Mouse (Mus musculus): ENCODE measurements at regions not wholly inside any gene's neighbourhood (a gene's known extent, or its start where the extent isn't known, plus 50 kb on each side); places are given as distances from the start of the nearest gene placed in this dataset.

DNA sequence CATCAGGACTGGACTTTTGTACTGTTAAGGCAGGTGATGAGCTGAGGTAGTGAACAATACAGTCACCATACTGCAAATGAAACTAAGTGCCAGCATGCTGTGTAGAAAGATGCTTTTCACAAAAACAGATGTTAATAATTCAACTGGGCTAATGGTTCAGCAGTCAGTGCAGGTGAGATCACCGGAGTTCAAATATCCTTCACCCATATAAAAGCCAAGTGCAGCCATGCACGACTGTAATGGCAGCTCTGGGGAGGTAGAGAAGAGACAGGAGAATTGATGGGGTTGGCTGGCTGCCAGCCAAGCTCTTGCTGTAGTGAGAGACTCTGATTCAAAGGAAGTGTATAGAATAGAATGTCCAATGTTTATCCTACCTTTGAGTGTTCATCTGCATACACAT lies 214.3 kb upstream of the Fam241a start:
- no peaks in the 10 kb centered on the region for H3K36me3 ChIP-seq (ENCODE audit: control insufficient read depth, insufficient read depth, low read length)
- no peak overlapping the region for H3K4me3 ChIP-seq (ENCODE audit: extremely low read depth, insufficient read depth, insufficient read length)
- TF ChIP-seq POLR2A (IDR thresholded peaks at IDR 0.05; ENCODE audit: low read depth, low read length) (no peak), CTCF (IDR thresholded peaks at IDR 0.05; ENCODE audit: extremely low read depth, insufficient read depth, insufficient read length, insufficient replicate concordance) (no peak)
- WGBS, result 67% methylated on average over 2 of the region's 2 CpGs
- DNase-seq (ENCODE audit: low read depth in 1 of 2, low spot score in 2 of 2), result no peak
- no peak overlapping the region for H3K27ac ChIP-seq (ENCODE audit: insufficient read depth, low read length)
- no peaks in the 10 kb centered on the region for H3K27me3 ChIP-seq (ENCODE audit: control insufficient read depth, insufficient read depth, low read length)
- H3K4me1 ChIP-seq (ENCODE audit: control insufficient read depth, insufficient read depth, insufficient read length), result no peaks in the 10 kb centered on the region

DNA sequence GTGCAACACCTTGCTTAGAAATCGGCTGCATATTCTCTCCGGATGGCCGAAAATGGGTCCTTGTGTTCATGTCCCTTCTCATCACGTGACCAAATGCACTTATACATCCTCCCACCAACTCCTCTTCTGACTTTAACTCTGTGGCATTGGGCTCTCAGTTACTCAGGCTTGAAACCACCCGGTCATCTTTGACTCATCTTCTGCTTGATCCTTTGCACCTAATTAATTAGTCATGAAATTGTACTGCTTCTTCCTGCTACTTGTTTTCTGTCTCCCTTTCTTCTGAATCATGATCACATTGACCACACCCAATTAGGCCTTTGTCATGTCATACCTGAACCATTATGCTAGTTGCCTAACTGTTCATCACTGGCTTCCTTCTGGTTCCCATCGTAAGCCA lies 208.4 kb upstream of the Fam241a start:
- Histone ChIP-seq H3K27ac (ENCODE audit: insufficient read depth, low read length) (no peak overlapping the region), H3K27me3 (ENCODE audit: control insufficient read depth, insufficient read depth, low read length) (no peaks in the 10 kb centered on the region)
- TF ChIP-seq POLR2A (IDR thresholded peaks at IDR 0.05; ENCODE audit: low read depth, low read length) (no peak), CTCF (IDR thresholded peaks at IDR 0.05; ENCODE audit: extremely low read depth, insufficient read depth, insufficient read length, insufficient replicate concordance) (no peak)

DNA sequence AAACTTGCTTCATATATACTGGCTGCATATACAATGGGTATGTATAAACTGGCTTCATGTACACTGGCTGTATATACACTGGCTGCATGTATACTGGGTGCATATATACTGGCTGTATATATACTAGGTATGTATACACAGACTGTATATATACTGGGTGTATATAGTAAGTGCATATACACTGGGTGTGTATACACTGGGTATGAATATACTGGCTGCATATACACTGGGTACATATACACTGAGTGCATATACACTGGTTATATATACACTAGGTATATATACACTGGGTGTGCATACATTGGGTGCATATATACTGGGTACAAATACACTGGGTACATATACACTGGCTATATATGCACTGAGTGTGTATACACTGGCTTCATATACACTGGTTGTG lies 196.9 kb upstream of the Fam241a start:
- no peak for DNase-seq (ENCODE audit: low read depth in 1 of 2, low spot score in 2 of 2)
- TF ChIP-seq POLR2A (IDR thresholded peaks at IDR 0.05; ENCODE audit: low read depth, low read length), result no peak
- no peak for TF ChIP-seq CTCF (IDR thresholded peaks at IDR 0.05; ENCODE audit: extremely low read depth, insufficient read depth, insufficient read length, insufficient replicate concordance)
- no peaks in the 10 kb centered on the region for H3K4me1 ChIP-seq (ENCODE audit: control insufficient read depth, insufficient read depth, insufficient read length)

More for the DNA sequence above, 208.4 kb upstream of the Fam241a start:
- H3K4me3 ChIP-seq (ENCODE audit: extremely low read depth, insufficient read depth, insufficient read length), result no peak overlapping the region
- DNase-seq (ENCODE audit: low read depth in 1 of 2, low spot score in 2 of 2), result no peak
- H3K36me3 ChIP-seq (ENCODE audit: control insufficient read depth, insufficient read depth, low read length), result no peaks in the 10 kb centered on the region
- 87% methylated on average over 6 of the region's 6 CpGs for WGBS
- no peaks in the 10 kb centered on the region for H3K4me1 ChIP-seq (ENCODE audit: control insufficient read depth, insufficient read depth, insufficient read length)

DNA sequence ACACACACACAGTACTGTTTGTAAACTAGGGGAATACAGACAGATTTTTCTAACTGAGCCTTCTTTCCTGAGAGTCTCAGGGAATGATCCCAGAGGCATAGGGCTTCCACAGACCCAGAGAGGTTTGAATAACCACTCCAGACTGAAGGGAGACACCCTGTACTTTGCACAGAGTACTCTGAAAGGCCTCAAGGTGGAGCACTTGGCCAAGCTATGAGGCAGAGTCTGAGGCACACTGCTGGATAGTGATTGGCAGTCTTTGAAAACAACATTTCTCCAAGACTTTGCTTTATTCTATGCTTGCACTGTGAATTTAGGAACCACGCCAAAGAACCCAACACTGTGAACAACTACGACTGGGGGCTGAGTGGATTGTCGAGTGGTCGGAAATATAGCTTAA lies 192.1 kb upstream of the Fam241a start:
- H3K27ac ChIP-seq (ENCODE audit: insufficient read depth, low read length), result no peak overlapping the region
- no peaks in the 10 kb centered on the region for H3K36me3 ChIP-seq (ENCODE audit: control insufficient read depth, insufficient read depth, low read length)
- no peaks in the 10 kb centered on the region for H3K27me3 ChIP-seq (ENCODE audit: control insufficient read depth, insufficient read depth, low read length)
- TF ChIP-seq CTCF (IDR thresholded peaks at IDR 0.05; ENCODE audit: extremely low read depth, insufficient read depth, insufficient read length, insufficient replicate concordance) (0 out of 2 replicates have a peak, but pooled peaks have one; percentile 8), POLR2A (IDR thresholded peaks at IDR 0.05; ENCODE audit: low read depth, low read length) (no peak)
- 27% methylated on average over 4 of the region's 4 CpGs for WGBS
- no peaks in the 10 kb centered on the region for H3K4me1 ChIP-seq (ENCODE audit: control insufficient read depth, insufficient read depth, insufficient read length)
- H3K4me3 ChIP-seq (ENCODE audit: extremely low read depth, insufficient read depth, insufficient read length), result no peak overlapping the region
- no peak for DNase-seq (ENCODE audit: low read depth in 1 of 2, low spot score in 2 of 2)

More for the DNA sequence above, 196.9 kb upstream of the Fam241a start:
- Histone ChIP-seq H3K4me3 (ENCODE audit: extremely low read depth, insufficient read depth, insufficient read length) (no peak overlapping the region), H3K36me3 (ENCODE audit: control insufficient read depth, insufficient read depth, low read length) (no peaks in the 10 kb centered on the region), H3K27ac (ENCODE audit: insufficient read depth, low read length) (no peak overlapping the region), H3K27me3 (ENCODE audit: control insufficient read depth, insufficient read depth, low read length) (no peaks in the 10 kb centered on the region)

DNA sequence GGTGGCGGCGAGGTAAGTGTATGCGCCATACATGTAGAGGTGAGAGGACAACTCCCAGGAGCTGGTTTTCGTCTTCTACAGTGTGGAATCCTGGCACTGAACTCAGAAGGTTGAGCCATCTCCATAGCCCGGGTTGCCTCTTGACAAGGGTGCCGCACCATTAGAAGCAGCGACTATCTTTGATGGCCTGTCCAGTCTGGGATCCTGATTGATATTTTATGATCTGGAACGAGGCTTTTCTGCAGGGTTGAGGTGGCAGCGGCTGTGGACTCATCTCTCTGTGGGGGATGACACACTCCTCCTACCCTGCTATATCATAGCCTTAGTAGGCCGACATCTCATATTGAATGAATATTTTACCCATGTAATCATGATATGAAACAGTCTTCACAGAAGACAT lies 191.0 kb upstream of the Fam241a start:
- Histone ChIP-seq H3K27me3 (ENCODE audit: control insufficient read depth, insufficient read depth, low read length) (no peaks in the 10 kb centered on the region), H3K4me3 (ENCODE audit: extremely low read depth, insufficient read depth, insufficient read length) (no peak overlapping the region), H3K36me3 (ENCODE audit: control insufficient read depth, insufficient read depth, low read length) (no peaks in the 10 kb centered on the region), H3K27ac (ENCODE audit: insufficient read depth, low read length) (no peak overlapping the region), H3K4me1 (ENCODE audit: control insufficient read depth, insufficient read depth, insufficient read length) (no peaks in the 10 kb centered on the region)
- no peak for TF ChIP-seq POLR2A (IDR thresholded peaks at IDR 0.05; ENCODE audit: low read depth, low read length)
- TF ChIP-seq CTCF (IDR thresholded peaks at IDR 0.05; ENCODE audit: extremely low read depth, insufficient read depth, insufficient read length, insufficient replicate concordance), result no peak
- no peak for DNase-seq (ENCODE audit: low read depth in 1 of 2, low spot score in 2 of 2)
- WGBS, result 86% methylated on average over 10 of the region's 10 CpGs

DNA sequence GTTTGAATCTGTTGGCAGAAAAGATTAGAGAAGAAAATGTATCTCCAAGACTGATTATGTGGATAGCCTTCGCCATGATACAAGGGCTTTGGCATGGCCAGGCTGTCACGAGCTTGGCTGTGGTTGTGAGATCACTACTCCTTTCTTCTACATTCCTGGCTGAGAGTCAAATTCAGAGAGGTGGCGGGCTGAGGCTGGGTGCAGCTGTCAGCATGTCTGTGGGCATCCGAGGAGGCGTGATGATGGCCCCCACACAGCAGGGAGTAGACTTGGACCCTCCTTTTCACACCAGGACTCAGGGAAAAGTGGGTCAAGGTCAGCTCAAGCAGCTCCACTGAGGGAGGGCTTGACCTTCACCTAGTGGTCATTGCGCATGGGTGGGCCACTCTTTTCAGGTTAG lies 186.3 kb upstream of the Fam241a start:
- no peak for DNase-seq (ENCODE audit: low read depth in 1 of 2, low spot score in 2 of 2)
- 78% methylated on average over 6 of the region's 6 CpGs for WGBS

DNA sequence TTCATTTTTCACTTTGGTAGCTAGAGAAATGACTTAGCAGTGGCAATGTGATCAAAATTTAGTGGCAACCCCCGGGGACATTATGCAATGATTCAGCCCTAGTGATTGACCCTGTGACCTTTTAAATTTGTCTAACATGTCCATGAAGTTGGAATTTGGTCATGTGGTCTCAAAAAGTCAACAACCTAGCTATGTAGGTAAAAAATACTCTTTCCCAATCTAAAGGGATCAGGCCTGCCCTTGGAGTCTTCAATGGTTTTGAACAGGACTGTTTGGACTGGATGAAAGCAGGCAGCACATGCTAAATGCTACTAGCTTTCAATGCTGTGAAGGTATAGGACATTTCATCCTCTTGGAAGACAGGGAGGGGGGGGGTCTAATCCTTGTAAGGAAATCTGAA lies 185.3 kb upstream of the Fam241a start:
- DNase-seq (ENCODE audit: low read depth in 1 of 2, low spot score in 2 of 2), result no peak
- TF ChIP-seq POLR2A (IDR thresholded peaks at IDR 0.05; ENCODE audit: low read depth, low read length), result no peak
- no peak for TF ChIP-seq CTCF (IDR thresholded peaks at IDR 0.05; ENCODE audit: extremely low read depth, insufficient read depth, insufficient read length, insufficient replicate concordance)
- Histone ChIP-seq H3K27ac (ENCODE audit: insufficient read depth, low read length) (no peak overlapping the region), H3K4me3 (ENCODE audit: extremely low read depth, insufficient read depth, insufficient read length) (no peak overlapping the region), H3K27me3 (ENCODE audit: control insufficient read depth, insufficient read depth, low read length) (no peaks in the 10 kb centered on the region), H3K4me1 (ENCODE audit: control insufficient read depth, insufficient read depth, insufficient read length) (no peaks in the 10 kb centered on the region), H3K36me3 (ENCODE audit: control insufficient read depth, insufficient read depth, low read length) (no peaks in the 10 kb centered on the region)
- WGBS, result 76% methylated on average over 1 of the region's 1 CpGs

More for the DNA sequence above, 186.3 kb upstream of the Fam241a start:
- Histone ChIP-seq H3K36me3 (ENCODE audit: control insufficient read depth, insufficient read depth, low read length) (no peaks in the 10 kb centered on the region), H3K4me3 (ENCODE audit: extremely low read depth, insufficient read depth, insufficient read length) (no peak overlapping the region), H3K27ac (ENCODE audit: insufficient read depth, low read length) (no peak overlapping the region), H3K4me1 (ENCODE audit: control insufficient read depth, insufficient read depth, insufficient read length) (no peaks in the 10 kb centered on the region), H3K27me3 (ENCODE audit: control insufficient read depth, insufficient read depth, low read length) (no peaks in the 10 kb centered on the region)
- TF ChIP-seq POLR2A (IDR thresholded peaks at IDR 0.05; ENCODE audit: low read depth, low read length) (no peak), CTCF (IDR thresholded peaks at IDR 0.05; ENCODE audit: extremely low read depth, insufficient read depth, insufficient read length, insufficient replicate concordance) (no peak)

All from spleen, adult 2 months (tissue).